Mouse (Mus musculus): ENCODE measurements around the gene Tns4. TPM values are rescaled to one million over a fixed set of nuclear protein-coding genes. Genes with fewer than 3 reads are reported as not detected.

Tns4 gene
- polyA plus RNA-seq, 1 experiment from 2014 or later, result 0.08 TPM

DNA sequence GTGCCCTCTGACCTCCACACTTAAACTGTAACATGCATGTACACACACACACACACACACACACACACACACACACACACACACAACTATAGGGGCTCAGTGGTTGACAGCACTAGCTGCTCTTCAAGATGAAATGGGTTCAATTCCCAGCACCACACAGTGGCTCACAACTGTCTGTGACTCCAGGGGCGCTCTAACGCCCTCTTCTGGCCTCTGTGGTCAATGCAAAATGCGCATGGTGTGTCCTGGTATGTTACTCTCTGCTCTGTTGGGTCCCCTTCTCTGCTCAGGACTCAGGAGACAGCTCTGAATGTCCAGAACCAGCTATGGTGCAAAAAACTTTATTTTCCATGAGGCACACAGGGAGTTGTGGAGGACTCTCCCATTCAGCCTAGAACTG, 23.8 kb downstream of the Tns4 start:
- Histone ChIP-seq H3K4me3 (0 out of 2 replicates have a peak overlapping the region, but pooled peaks have one; percentile 14), H3K9ac (no peak overlapping the region), H3K9me3 (replicated peaks) (no peaks in the 10 kb centered on the region), H3K27me3 (no peaks in the 10 kb centered on the region), H3K36me3 (no peaks in the 10 kb centered on the region), H3K27ac (peak overlapping the region; percentile 68), H3K4me2 (peak overlapping the region; percentile 41), H3K4me1 (replicated peaks) (peaks cover 11% of the 10 kb centered on the region)
- ATAC-seq (replicated peaks; ENCODE audit: insufficient number of reproducible peaks, insufficient read depth, low FRiP score, low read depth), result 0 out of 2 replicates have a peak, but pooled peaks have one; percentile 6
- WGBS, result 79% methylated on average over 3 of the region's 3 CpGs

DNA sequence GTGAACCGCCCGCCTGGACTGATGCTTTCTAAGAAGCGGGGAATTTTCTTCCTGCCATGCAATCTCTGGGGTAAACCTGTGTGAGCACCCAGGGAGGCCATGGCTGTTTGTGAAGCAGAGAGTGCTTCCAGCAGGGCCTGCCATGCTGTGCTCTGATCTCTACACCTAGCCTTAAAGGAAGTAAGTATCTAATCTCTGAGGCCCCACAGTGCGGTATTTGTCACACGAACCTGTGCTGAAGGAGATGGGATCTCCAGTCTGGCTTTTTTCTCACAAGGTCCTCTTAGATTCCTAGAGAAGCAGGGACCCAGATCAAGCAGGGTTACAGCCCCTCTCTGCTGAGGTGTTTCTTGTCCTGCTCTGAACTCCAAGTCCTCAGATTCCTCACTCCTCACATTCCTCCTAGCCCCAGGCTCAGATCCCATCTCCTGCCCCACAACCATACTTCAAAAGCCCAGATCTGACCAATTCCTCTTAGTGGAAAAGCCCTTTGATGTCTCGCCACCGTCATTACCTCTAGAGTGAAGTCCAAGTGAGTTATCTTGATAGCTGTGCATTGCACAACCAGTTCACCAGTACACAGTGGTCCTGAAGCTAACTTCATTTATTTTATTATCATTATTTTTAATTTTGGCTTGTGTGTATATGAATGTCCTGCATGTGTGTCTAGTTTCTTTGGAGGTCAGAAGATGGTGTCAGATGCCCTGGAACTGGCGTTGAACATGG, 25.5 kb downstream of the Tns4 start:
- Histone ChIP-seq H3K27ac (no peak overlapping the region), H3K9ac (no peak overlapping the region), H3K27me3 (no peaks in the 10 kb centered on the region), H3K36me3 (no peaks in the 10 kb centered on the region), H3K4me2 (no peak overlapping the region), H3K9me3 (replicated peaks) (no peaks in the 10 kb centered on the region), H3K4me3 (no peak overlapping the region), H3K4me1 (replicated peaks) (peaks cover 11% of the 10 kb centered on the region)
- ATAC-seq (replicated peaks; ENCODE audit: insufficient number of reproducible peaks, insufficient read depth, low FRiP score, low read depth), result no peak
- WGBS, result 45% methylated on average over 8 of the region's 8 CpGs

DNA sequence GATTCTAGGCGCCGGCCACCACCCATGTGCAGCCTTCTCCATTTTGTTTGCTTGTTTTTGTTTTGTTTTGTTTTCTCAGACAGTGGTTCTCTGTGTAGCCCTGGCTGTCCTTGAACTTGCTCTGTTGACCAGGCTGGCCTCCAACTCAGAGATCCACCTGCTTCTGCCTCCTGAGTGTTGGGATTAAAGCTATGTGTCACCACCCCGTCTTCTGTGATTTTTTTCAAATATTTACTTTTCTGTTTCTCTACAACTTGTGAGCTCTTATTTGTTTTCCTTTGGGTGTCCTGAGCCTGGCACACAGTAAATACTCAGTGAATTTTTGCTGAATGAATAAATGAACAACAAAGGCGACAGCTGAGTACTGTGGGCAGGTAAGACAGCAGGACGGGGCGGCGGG, 26.4 kb downstream of the Tns4 start:
- H3K4me1 ChIP-seq (replicated peaks), result peaks cover 11% of the 10 kb centered on the region
- no peaks in the 10 kb centered on the region for H3K36me3 ChIP-seq
- H3K27ac ChIP-seq, result no peak overlapping the region
- no peak for ATAC-seq (replicated peaks; ENCODE audit: insufficient number of reproducible peaks, insufficient read depth, low FRiP score, low read depth)
- no peak overlapping the region for H3K4me2 ChIP-seq
- no peak overlapping the region for H3K9ac ChIP-seq
- no peak overlapping the region for H3K4me3 ChIP-seq
- 80% methylated on average over 7 of the region's 7 CpGs for WGBS
- H3K9me3 ChIP-seq (replicated peaks), result no peaks in the 10 kb centered on the region
- H3K27me3 ChIP-seq, result no peaks in the 10 kb centered on the region

DNA sequence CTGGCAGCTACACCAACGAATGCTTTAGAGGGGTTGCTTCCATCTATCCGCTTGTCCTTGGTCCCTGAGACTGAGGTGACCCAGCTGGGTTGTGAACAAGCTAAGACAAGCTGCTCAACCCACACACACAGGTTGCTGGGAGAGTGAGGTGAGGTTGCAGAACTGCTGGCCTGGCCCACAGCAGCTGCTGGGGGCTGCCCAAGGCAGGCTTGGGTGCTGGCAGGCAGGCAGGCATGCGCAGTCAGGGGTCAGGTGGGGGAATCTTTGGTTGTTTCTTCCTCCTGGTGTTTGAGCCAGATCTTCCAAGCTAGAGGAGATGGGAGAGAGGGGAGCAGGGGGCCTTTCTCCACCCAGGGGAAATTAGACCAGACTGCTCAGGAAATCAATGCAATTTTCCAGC, 28.7 kb downstream of the Tns4 start:
- Histone ChIP-seq H3K36me3 (no peaks in the 10 kb centered on the region), H3K4me1 (replicated peaks) (peaks cover 10% of the 10 kb centered on the region), H3K27me3 (no peaks in the 10 kb centered on the region), H3K9me3 (replicated peaks) (no peaks in the 10 kb centered on the region), H3K4me3 (no peak overlapping the region), H3K4me2 (no peak overlapping the region), H3K9ac (no peak overlapping the region), H3K27ac (no peak overlapping the region)
- no peak for ATAC-seq (replicated peaks; ENCODE audit: insufficient number of reproducible peaks, insufficient read depth, low FRiP score, low read depth)
- WGBS, result 80% methylated on average over 3 of the region's 3 CpGs

DNA sequence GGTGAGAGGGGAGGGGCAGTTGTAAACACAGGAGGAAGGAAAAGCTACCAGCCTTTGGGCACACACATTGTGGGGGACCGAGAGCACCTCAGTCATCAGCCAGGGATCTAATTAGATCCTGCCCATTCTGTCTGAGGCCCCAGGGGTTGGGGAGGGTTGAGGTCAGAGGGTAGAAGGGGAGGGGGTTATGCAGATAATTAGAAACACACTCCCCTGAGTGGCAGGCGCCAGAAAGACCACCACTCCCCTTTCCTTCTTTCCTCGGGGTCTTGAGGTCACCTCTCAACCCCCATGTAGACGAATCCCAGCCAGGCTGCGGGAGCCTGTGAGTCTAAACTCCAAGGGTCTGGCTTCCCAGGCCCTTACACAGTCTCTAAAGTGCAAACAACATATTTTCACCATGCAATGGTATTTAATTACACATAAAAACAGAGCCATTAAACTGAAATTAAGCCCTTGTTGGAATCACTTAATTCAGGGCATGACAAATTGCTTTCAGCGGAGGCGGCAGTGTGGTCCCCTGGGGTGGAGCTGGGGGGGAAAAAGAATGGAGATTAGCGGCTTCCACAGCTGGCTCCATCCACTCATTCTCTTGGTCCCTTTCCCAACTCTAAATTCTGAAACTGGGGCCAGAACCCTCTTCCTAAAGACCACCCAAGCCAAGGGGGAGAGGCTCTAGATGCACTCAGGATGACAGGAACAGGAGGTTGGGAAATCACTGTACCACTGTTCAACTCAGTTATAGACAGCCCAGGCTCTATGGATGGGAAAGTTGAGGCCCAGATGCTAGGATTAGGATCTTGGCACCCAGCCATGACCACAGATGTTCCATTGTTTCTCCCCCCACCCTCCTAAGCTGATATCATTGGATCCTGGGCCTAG, 33.3 kb downstream of the Tns4 start:
- H3K27me3 ChIP-seq, result no peaks in the 10 kb centered on the region
- WGBS, result 38% methylated on average over 8 of the region's 8 CpGs
- no peak overlapping the region for H3K4me3 ChIP-seq
- H3K9ac ChIP-seq, result no peak overlapping the region
- ATAC-seq (replicated peaks; ENCODE audit: insufficient number of reproducible peaks, insufficient read depth, low FRiP score, low read depth), result no peak
- peaks cover 13% of the 10 kb centered on the region for H3K4me1 ChIP-seq (replicated peaks)
- H3K4me2 ChIP-seq, result no peak overlapping the region
- peak overlapping the region; percentile 55; the same call in 1 of the 2 replicates for H3K27ac ChIP-seq
- no peaks in the 10 kb centered on the region for H3K9me3 ChIP-seq (replicated peaks)
- H3K36me3 ChIP-seq, result peaks cover 17% of the 10 kb centered on the region; the same call in 1 of the 2 replicates

DNA sequence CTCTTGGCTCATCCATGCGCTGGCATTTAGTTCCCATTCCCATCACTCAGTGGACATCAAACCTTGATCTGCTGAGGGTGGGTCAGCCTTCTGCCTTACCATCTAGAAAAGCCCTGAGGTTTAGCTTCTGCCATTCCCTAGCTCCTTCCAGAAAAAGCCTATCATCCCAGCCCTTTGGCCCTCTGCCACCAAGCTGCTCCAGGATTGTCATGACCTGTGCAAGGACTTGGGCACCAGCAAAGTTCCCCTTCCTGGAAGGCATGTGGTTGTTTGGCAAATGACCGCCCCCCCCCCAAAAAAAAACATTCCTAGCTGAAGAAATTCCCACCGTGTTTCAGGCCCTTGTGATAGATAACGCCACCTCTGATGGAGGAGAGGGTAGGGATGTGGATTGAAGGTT, 34.0 kb downstream of the Tns4 start:
- no peak for ATAC-seq (replicated peaks; ENCODE audit: insufficient number of reproducible peaks, insufficient read depth, low FRiP score, low read depth)
- Histone ChIP-seq H3K4me2 (no peak overlapping the region), H3K27me3 (no peaks in the 10 kb centered on the region), H3K9me3 (replicated peaks) (no peaks in the 10 kb centered on the region), H3K4me1 (replicated peaks) (peaks cover 13% of the 10 kb centered on the region), H3K9ac (no peak overlapping the region), H3K4me3 (no peak overlapping the region), H3K27ac (0 out of 2 replicates have a peak overlapping the region, but pooled peaks have one; percentile 55), H3K36me3 (peaks cover 18% of the 10 kb centered on the region; the same call in 1 of the 2 replicates)
- 41% methylated on average over 4 of the region's 4 CpGs for WGBS

DNA sequence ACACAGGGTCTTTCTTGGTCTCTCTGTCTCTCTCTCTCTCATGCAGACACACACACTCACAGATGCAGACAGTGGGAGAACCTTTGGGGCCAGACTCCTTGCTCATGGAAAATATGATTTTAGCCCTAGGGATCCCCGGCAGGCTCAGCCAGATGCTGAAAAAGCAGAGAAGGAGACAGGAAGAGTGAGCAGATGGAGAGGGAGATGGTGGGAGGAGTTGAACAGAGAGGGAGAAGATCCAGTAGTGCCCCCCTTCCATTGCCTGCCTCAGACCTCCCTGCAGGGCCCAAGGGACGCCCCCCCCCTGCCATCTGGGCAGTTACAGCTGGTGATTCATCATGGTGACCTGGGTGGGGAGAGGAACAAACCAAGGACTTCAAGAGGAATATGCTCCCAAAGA, 41.5 kb downstream of the Tns4 start:
- H3K4me1 ChIP-seq (replicated peaks), result peaks cover 51% of the 10 kb centered on the region
- H3K9me3 ChIP-seq (replicated peaks), result no peaks in the 10 kb centered on the region
- H3K27me3 ChIP-seq, result no peaks in the 10 kb centered on the region
- no peak overlapping the region for H3K4me3 ChIP-seq
- no peak for ATAC-seq (replicated peaks; ENCODE audit: insufficient number of reproducible peaks, insufficient read depth, low FRiP score, low read depth)
- H3K9ac ChIP-seq, result no peak overlapping the region; the same call in 1 of the 2 replicates
- peaks cover 39% of the 10 kb centered on the region for H3K36me3 ChIP-seq
- WGBS, result 28% methylated on average over 2 of the region's 2 CpGs
- peak overlapping the region; percentile 86 for H3K27ac ChIP-seq
- peak overlapping the region; percentile 38 for H3K4me2 ChIP-seq

DNA sequence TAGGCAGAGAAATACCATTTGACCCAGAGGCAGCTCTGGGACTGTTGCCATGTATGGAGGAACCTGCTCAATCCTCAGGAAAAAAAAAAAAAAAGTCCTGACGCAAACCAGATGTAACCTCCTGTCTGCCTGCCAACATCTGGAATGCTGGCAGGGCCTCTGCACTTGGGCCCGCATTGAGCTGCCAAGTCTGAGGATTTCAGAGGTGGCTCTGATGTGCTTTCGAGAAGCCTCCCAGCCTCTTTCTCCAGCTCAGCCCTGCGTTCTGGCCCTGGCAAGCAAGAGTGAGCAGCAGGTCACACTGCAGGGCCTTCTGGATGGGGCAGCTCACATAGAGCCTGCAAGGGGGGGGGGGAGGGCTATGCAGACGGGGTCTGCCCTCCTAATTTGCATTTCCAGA, 42.0 kb downstream of the Tns4 start:
- 11% methylated on average over 5 of the region's 5 CpGs for WGBS
- Histone ChIP-seq H3K4me2 (peak overlapping the region; percentile 38), H3K9me3 (replicated peaks) (no peaks in the 10 kb centered on the region), H3K27ac (peak overlapping the region; percentile 86), H3K4me3 (no peak overlapping the region), H3K4me1 (replicated peaks) (peaks cover 54% of the 10 kb centered on the region), H3K9ac (no peak overlapping the region; the same call in 1 of the 2 replicates), H3K36me3 (peaks cover 35% of the 10 kb centered on the region), H3K27me3 (no peaks in the 10 kb centered on the region)
- peak; percentile 69 for ATAC-seq (replicated peaks; ENCODE audit: insufficient number of reproducible peaks, insufficient read depth, low FRiP score, low read depth)

DNA sequence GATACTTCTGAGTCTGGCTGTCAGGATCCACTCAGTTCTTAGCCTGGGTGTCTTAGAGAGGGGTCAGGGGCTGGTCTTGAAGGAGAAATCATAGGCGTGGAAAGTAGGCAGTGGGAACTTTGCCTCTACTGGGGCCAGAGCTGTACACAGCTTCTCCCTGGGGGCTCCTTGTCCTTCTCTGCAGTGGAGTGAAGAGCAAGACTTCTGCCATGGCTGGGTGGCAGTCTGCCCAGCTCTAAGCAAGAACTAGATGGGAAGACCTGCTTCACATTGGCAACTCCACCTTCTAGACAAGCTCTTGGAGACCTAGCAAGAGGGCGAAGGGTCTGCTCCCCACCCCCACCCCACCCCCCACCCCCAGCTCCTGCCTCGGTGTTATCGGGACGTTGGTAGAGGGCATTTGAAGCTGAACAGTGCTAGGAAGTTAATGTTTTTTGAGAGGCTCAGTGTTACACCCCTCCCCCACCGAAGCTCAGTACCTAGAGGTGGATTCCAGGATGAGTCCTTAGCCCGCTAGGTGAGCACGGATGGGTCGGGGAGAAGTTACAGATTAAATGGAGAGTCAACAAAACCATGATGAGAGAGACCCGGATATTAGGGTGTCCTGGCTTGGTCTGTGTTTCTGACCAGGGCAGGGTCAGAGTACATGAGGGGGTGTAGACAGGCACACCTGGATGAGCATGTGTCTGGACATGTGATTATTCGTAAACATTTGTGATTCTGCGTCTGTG, 43.8 kb downstream of the Tns4 start:
- H3K4me3 ChIP-seq, result no peak overlapping the region
- no peaks in the 10 kb centered on the region for H3K9me3 ChIP-seq (replicated peaks)
- H3K4me2 ChIP-seq, result peak overlapping the region; percentile 44
- no peak overlapping the region for H3K9ac ChIP-seq
- ATAC-seq (replicated peaks; ENCODE audit: insufficient number of reproducible peaks, insufficient read depth, low FRiP score, low read depth), result no peak
- no peaks in the 10 kb centered on the region for H3K27me3 ChIP-seq
- H3K4me1 ChIP-seq (replicated peaks), result peaks cover 71% of the 10 kb centered on the region
- H3K36me3 ChIP-seq, result peaks cover 21% of the 10 kb centered on the region
- 63% methylated on average over 12 of the region's 12 CpGs for WGBS
- peak overlapping the region; percentile 86 for H3K27ac ChIP-seq

DNA sequence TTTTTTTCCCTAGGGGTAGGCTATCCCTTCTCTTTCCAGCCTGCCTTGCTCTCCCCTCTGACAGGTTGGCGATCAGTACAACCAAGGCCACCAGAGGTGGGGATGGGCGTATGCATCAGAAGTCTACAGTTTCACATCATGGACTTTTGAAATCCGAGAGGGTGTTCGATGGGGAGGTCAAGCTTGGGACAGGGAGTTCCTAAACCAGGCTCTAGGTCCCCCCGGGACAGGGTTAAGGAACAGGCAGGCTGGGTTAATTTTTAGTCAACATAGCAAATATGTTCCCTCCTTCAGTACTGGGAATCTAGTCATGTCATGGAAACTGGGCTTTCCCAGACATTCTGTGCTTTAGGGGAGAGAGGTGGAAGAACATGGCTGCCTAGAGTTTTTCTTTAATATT, 44.8 kb downstream of the Tns4 start:
- H3K4me2 ChIP-seq, result peak overlapping the region; percentile 44
- H3K27me3 ChIP-seq, result no peaks in the 10 kb centered on the region
- peaks cover 13% of the 10 kb centered on the region for H3K36me3 ChIP-seq
- peak overlapping the region; percentile 15; the same call in 1 of the 2 replicates for H3K4me3 ChIP-seq
- H3K27ac ChIP-seq, result 0 out of 2 replicates have a peak overlapping the region, but pooled peaks have one; percentile 17
- no peak overlapping the region for H3K9ac ChIP-seq
- H3K4me1 ChIP-seq (replicated peaks), result peaks cover 76% of the 10 kb centered on the region
- no peak for ATAC-seq (replicated peaks; ENCODE audit: insufficient number of reproducible peaks, insufficient read depth, low FRiP score, low read depth)
- WGBS, result 78% methylated on average over 5 of the region's 5 CpGs
- H3K9me3 ChIP-seq (replicated peaks), result no peaks in the 10 kb centered on the region

DNA sequence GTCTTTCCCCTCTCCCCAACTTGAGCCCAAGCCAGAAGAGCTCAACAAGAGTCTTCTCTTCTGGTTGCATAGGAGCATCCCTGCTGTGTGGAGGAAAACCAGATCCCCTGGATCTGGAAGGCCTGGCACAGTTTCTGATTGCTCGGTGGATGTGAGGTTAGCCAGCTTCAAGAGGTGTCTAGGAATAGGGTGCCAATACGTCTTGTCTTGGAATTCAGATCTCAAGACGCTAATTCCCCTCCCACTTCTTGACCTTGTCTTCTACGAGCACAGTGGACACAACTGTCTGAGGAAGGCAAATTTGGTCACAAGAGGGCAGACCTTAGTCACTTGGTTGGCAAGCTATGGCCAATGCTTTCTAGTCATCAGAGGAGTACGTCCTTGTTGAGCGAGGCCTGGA, 45.5 kb downstream of the Tns4 start:
- peaks cover 7% of the 10 kb centered on the region; the same call in 1 of the 2 replicates for H3K36me3 ChIP-seq
- H3K27ac ChIP-seq, result no peak overlapping the region
- H3K27me3 ChIP-seq, result no peaks in the 10 kb centered on the region
- no peak overlapping the region for H3K9ac ChIP-seq
- peak overlapping the region; percentile 15 for H3K4me3 ChIP-seq
- peak overlapping the region; percentile 44 for H3K4me2 ChIP-seq
- H3K4me1 ChIP-seq (replicated peaks), result peaks cover 73% of the 10 kb centered on the region
- H3K9me3 ChIP-seq (replicated peaks), result no peaks in the 10 kb centered on the region
- WGBS, result 56% methylated on average over 6 of the region's 6 CpGs
- no peak for ATAC-seq (replicated peaks; ENCODE audit: insufficient number of reproducible peaks, insufficient read depth, low FRiP score, low read depth)
